Mouse (Mus musculus): ENCODE measurements around the gene Dglucy. TPM values are rescaled to one million over a fixed set of nuclear protein-coding genes. Genes with fewer than 3 reads are reported as not detected.

Dglucy gene
- polyA plus RNA-seq, 1 experiment from 2014 or later: 2.6 TPM

GRCm38 (mm10) chr12:100852370-100852769 is 73.5 kb downstream of the Dglucy start:
- H3K36me3 ChIP-seq (ENCODE audit: control insufficient read depth, insufficient read depth): no peaks in the 10 kb centered on the region
- H3K4me1 ChIP-seq (replicated peaks; ENCODE audit: control insufficient read depth, insufficient read depth, low read length): no peaks in the 10 kb centered on the region
- no peaks in the 10 kb centered on the region for H3K27me3 ChIP-seq (replicated peaks; ENCODE audit: control insufficient read depth, insufficient read depth, low read length)
- no peaks in the 10 kb centered on the region for H3K9me3 ChIP-seq (ENCODE audit: control insufficient read depth)
- no peak overlapping the region for H3K9ac ChIP-seq (ENCODE audit: low read depth, low read length)
- no peak for ATAC-seq
- H3K27ac ChIP-seq (ENCODE audit: low read depth, low read length): no peak overlapping the region
- TF ChIP-seq CTCF (IDR thresholded peaks at IDR 0.05; ENCODE audit: low read depth): no peak
- no peak overlapping the region for H3K4me3 ChIP-seq (ENCODE audit: low read depth, low read length)
- WGBS: 79% methylated on average over 3 of the region's 3 CpGs
- H3K4me2 ChIP-seq (replicated peaks; ENCODE audit: low read depth): no peak overlapping the region

- no peaks in the 10 kb centered on the region for H3K9me3 ChIP-seq (ENCODE audit: control insufficient read depth)
- H3K9ac ChIP-seq (ENCODE audit: low read depth, low read length): no peak overlapping the region
- H3K4me1 ChIP-seq (replicated peaks; ENCODE audit: control insufficient read depth, insufficient read depth, low read length): no peaks in the 10 kb centered on the region
- no peaks in the 10 kb centered on the region for H3K27me3 ChIP-seq (replicated peaks; ENCODE audit: control insufficient read depth, insufficient read depth, low read length)
- H3K27ac ChIP-seq (ENCODE audit: low read depth, low read length): no peak overlapping the region
- H3K4me2 ChIP-seq (replicated peaks; ENCODE audit: low read depth): no peak overlapping the region
- H3K4me3 ChIP-seq (ENCODE audit: low read depth, low read length): no peak overlapping the region
- no peak for TF ChIP-seq CTCF (IDR thresholded peaks at IDR 0.05; ENCODE audit: low read depth)
- no peaks in the 10 kb centered on the region for H3K36me3 ChIP-seq (ENCODE audit: control insufficient read depth, insufficient read depth)
- WGBS: 73% methylated on average over 2 of the region's 2 CpGs
- no peak for ATAC-seq
Measured at GRCm38 (mm10) chr12:100856337-100856736, 77.5 kb downstream of the Dglucy start.

- Histone ChIP-seq H3K4me2 (replicated peaks; ENCODE audit: low read depth) (no peak overlapping the region), H3K9me3 (ENCODE audit: control insufficient read depth) (no peaks in the 10 kb centered on the region), H3K4me1 (replicated peaks; ENCODE audit: control insufficient read depth, insufficient read depth, low read length) (0 out of 2 replicates have a peak, but pooled peaks cover under 1% of the 10 kb centered on the region), H3K27ac (ENCODE audit: low read depth, low read length) (no peak overlapping the region), H3K27me3 (replicated peaks; ENCODE audit: control insufficient read depth, insufficient read depth, low read length) (no peaks in the 10 kb centered on the region), H3K9ac (ENCODE audit: low read depth, low read length) (no peak overlapping the region), H3K4me3 (ENCODE audit: low read depth, low read length) (no peak overlapping the region), H3K36me3 (ENCODE audit: control insufficient read depth, insufficient read depth) (no peaks in the 10 kb centered on the region)
- no peak for TF ChIP-seq CTCF (IDR thresholded peaks at IDR 0.05; ENCODE audit: low read depth)
- ATAC-seq: peak; percentile 69
- WGBS: 42% methylated on average over 7 of the region's 7 CpGs
Measured at GRCm38 (mm10) chr12:100857791-100858190, 78.9 kb downstream of the Dglucy start.

- Histone ChIP-seq H3K36me3 (ENCODE audit: control insufficient read depth, insufficient read depth) (no peaks in the 10 kb centered on the region), H3K27ac (ENCODE audit: low read depth, low read length) (no peak overlapping the region), H3K9ac (ENCODE audit: low read depth, low read length) (no peak overlapping the region), H3K4me2 (replicated peaks; ENCODE audit: low read depth) (no peak overlapping the region), H3K9me3 (ENCODE audit: control insufficient read depth) (no peaks in the 10 kb centered on the region), H3K4me3 (ENCODE audit: low read depth, low read length) (no peak overlapping the region), H3K4me1 (replicated peaks; ENCODE audit: control insufficient read depth, insufficient read depth, low read length) (peaks cover 4% of the 10 kb centered on the region; the same call in 1 of the 2 replicates), H3K27me3 (replicated peaks; ENCODE audit: control insufficient read depth, insufficient read depth, low read length) (no peaks in the 10 kb centered on the region)
- peak; percentile 47; the same call in 1 of the 2 replicates for ATAC-seq
- no peak for TF ChIP-seq CTCF (IDR thresholded peaks at IDR 0.05; ENCODE audit: low read depth)
- WGBS: 52% methylated on average over 3 of the region's 3 CpGs
Measured at GRCm38 (mm10) chr12:100862272-100862671, 83.4 kb downstream of the Dglucy start.

GRCm38 (mm10) chr12:100862856-100863446 is 84.1 kb downstream of the Dglucy start:
- Histone ChIP-seq H3K9me3 (ENCODE audit: control insufficient read depth) (no peaks in the 10 kb centered on the region), H3K27ac (ENCODE audit: low read depth, low read length) (no peak overlapping the region; the same call in 1 of the 2 replicates), H3K9ac (ENCODE audit: low read depth, low read length) (no peak overlapping the region), H3K27me3 (replicated peaks; ENCODE audit: control insufficient read depth, insufficient read depth, low read length) (no peaks in the 10 kb centered on the region), H3K4me2 (replicated peaks; ENCODE audit: low read depth) (no peak overlapping the region), H3K36me3 (ENCODE audit: control insufficient read depth, insufficient read depth) (no peaks in the 10 kb centered on the region), H3K4me1 (replicated peaks; ENCODE audit: control insufficient read depth, insufficient read depth, low read length) (peaks cover 4% of the 10 kb centered on the region; the same call in 1 of the 2 replicates), H3K4me3 (ENCODE audit: low read depth, low read length) (no peak overlapping the region)
- peak; percentile 19; the same call in 1 of the 2 replicates for TF ChIP-seq CTCF (IDR thresholded peaks at IDR 0.05; ENCODE audit: low read depth)
- ATAC-seq: peak; percentile 78
- 75% methylated on average over 3 of the region's 3 CpGs for WGBS

GRCm38 (mm10) chr12:100865072-100865471 is 86.2 kb downstream of the Dglucy start:
- TF ChIP-seq CTCF (IDR thresholded peaks at IDR 0.05; ENCODE audit: low read depth): no peak
- no peak for ATAC-seq
- no peak overlapping the region for H3K27ac ChIP-seq (ENCODE audit: low read depth, low read length)
- peaks cover 4% of the 10 kb centered on the region; the same call in 1 of the 2 replicates for H3K4me1 ChIP-seq (replicated peaks; ENCODE audit: control insufficient read depth, insufficient read depth, low read length)
- no peak overlapping the region for H3K4me2 ChIP-seq (replicated peaks; ENCODE audit: low read depth)
- H3K9me3 ChIP-seq (ENCODE audit: control insufficient read depth): no peaks in the 10 kb centered on the region
- no peaks in the 10 kb centered on the region for H3K27me3 ChIP-seq (replicated peaks; ENCODE audit: control insufficient read depth, insufficient read depth, low read length)
- no peak overlapping the region for H3K4me3 ChIP-seq (ENCODE audit: low read depth, low read length)
- no peak overlapping the region for H3K9ac ChIP-seq (ENCODE audit: low read depth, low read length)
- no peaks in the 10 kb centered on the region for H3K36me3 ChIP-seq (ENCODE audit: control insufficient read depth, insufficient read depth)

Measured in intestine, postnatal 0 days (tissue).